Mouse (Mus musculus) bone marrow macrophage, adult 2 months (primary cell): ENCODE data around the gene Col24a1. TPM values are rescaled to one million over a fixed set of nuclear protein-coding genes. Genes with fewer than 3 reads are reported as not detected.

Experiments used
- H3K27ac ChIP-seq: 2 replicates; pipeline ENCODE4 v1.5.1; 2012; ENCODE audit warnings: low read depth, low read length; ENCODE audit not compliant: insufficient read depth
- H3K4me1 ChIP-seq: 2 replicates; pipeline ENCODE4 v1.6.1; 2012; ENCODE audit warnings: low read length; ENCODE audit not compliant: control insufficient read depth, insufficient read depth
- H3K4me3 ChIP-seq: 2 replicates; pipeline ENCODE4 v1.5.1; 2012; ENCODE audit warnings: mild to moderate bottlenecking, low read length, moderate library complexity; ENCODE audit not compliant: insufficient read depth
- CTCF ChIP-seq: IDR thresholded peaks from 2 replicates; pipeline ENCODE4 v1.5.1; 2012; ENCODE audit warnings: low read depth, mild to moderate bottlenecking, low read length, moderate library complexity
- POLR2A ChIP-seq: IDR thresholded peaks from 2 replicates; pipeline ENCODE4 v1.6.1; 2012; ENCODE audit warnings: mild to moderate bottlenecking, low read depth, low read length, borderline replicate concordance
- polyA plus RNA-seq: library from polyadenylated mRNA; stranded (reverse); fragments of >200 nt; gene quantifications from 2 replicates; pipeline ENCODE4 v1.2.4, GENCODE M21; 2012; ENCODE audit not compliant: missing spikeins, insufficient read depth, insufficient read length

Col24a1 gene
- polyA plus RNA-seq, 1 experiment, result not detected

DNA sequence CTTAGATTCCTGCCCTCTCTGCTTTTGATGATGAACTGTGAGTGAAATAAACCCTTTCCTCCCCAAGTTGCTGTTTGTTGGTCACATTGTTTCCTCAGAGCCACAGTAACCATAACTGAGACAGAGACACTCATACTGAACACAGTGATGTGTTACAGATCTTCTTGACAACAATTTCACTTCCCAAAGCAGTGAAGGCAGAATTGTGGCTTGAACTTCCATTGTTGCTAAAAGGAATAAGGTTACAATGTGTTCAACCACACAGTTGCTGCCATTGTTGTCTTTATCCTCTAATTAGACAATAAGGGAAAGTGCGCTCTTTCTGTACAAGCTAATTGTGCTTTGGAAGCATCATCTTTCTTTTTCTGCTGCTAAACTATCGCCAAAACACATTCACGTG is 61.7 kb downstream of the Col24a1 start:
- H3K4me1 ChIP-seq, result no peaks in the 10 kb centered on the region
- TF ChIP-seq CTCF (no peak), POLR2A (no peak)
- H3K27ac ChIP-seq, result no peak overlapping the region
- no peak overlapping the region for H3K4me3 ChIP-seq

DNA sequence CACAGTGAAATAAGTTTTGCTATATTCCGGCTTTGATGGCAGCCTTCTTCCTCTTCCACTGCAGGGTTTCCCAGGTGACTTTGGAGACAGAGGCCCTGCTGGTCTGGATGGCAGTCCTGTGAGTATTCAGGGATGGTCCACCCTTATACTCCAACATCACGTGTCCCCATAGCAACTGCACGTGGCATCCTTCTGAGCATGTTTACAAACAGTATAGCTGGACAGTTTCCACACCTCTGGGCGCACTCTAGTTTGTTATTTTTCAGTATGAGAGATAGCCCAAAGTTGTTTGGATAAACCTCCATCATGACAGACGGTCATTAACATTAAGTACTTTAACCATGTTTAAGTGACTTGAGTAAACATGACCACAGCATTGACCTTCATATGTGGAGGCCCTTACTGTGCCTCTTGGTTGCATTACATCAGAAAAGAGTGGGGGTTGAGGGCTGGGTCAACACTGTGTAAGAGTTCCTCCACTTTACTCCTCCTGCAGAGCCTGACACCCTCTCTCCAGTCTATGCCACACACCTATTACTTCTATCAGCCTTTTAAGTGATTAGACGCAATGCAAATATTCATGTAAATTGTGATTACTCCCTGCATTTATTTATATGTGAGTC is 64.7 kb downstream of the Col24a1 start:
- TF ChIP-seq POLR2A (no peak), CTCF (no peak)
- H3K4me3 ChIP-seq, result no peak overlapping the region

GRCm38 (mm10) chr3:145365227-145365626 is 73.0 kb downstream of the Col24a1 start:
- Histone ChIP-seq H3K27ac (no peak overlapping the region), H3K4me3 (no peak overlapping the region), H3K4me1 (no peaks in the 10 kb centered on the region)
- TF ChIP-seq POLR2A (no peak), CTCF (no peak)

More for the DNA sequence above, 64.7 kb downstream of the Col24a1 start:
- Histone ChIP-seq H3K4me1 (no peaks in the 10 kb centered on the region), H3K27ac (no peak overlapping the region)

DNA sequence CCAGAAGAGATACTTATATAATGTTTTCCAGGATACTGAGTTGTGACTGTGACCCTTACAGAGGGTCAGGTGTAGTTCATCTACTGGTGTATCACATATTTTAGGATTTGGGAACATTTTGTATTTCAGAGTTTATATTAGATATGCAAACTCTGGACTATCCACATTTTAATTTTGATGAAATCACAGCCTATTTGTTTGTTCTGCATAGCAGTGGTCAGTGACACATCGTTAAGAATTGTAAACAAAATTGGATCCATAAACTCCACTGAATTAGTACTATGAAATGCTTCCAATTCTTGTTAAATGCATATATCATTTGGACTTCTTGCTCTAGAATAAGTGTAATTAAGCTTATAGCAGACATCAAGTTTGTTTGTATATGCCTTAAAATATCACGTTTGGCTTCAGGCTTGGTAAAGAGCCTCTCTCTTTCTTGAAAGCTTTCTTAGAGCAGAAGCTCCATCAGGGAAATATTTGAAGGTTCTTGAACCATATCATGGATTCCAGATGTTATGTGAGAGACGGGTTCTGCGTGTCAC is 75.0 kb downstream of the Col24a1 start:
- Histone ChIP-seq H3K27ac (no peak overlapping the region), H3K4me1 (no peaks in the 10 kb centered on the region), H3K4me3 (no peak overlapping the region)
- no peak for TF ChIP-seq POLR2A
- TF ChIP-seq CTCF, result no peak

- Histone ChIP-seq H3K27ac (no peak overlapping the region), H3K4me3 (no peak overlapping the region), H3K4me1 (no peaks in the 10 kb centered on the region)
- no peak for TF ChIP-seq CTCF
- TF ChIP-seq POLR2A, result no peak
These were observed 84.0 kb downstream of the Col24a1 start for GRCm38 (mm10) chr3:145376298-145376697.

GRCm38 (mm10) chr3:145383095-145383494 is 90.8 kb downstream of the Col24a1 start:
- H3K27ac ChIP-seq, result no peak overlapping the region
- no peaks in the 10 kb centered on the region for H3K4me1 ChIP-seq
- H3K4me3 ChIP-seq, result no peak overlapping the region
- TF ChIP-seq POLR2A, result no peak
- TF ChIP-seq CTCF, result no peak

DNA sequence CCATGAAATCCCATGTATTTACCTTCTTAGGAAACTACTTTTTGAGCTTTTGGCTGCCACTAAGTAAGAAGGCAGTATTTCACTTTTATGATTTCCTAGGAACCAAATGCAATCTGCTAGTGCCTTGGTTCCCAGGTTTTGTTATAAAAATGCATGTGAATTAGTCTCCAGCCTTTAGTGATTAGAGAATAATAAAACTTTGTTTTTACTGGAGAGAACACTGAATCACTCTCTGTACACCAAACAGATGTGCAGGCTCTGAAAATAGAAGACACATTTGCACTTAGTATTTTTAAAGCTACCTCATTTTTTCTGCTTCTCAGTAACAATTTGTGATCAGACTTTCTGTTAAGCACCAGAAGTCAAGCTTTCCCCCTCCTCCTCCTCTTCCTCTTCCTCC is 94.2 kb downstream of the Col24a1 start:
- H3K27ac ChIP-seq, result no peak overlapping the region
- no peak overlapping the region for H3K4me3 ChIP-seq
- TF ChIP-seq POLR2A, result no peak
- no peaks in the 10 kb centered on the region for H3K4me1 ChIP-seq

- TF ChIP-seq CTCF (no peak), POLR2A (no peak)
- Histone ChIP-seq H3K4me1 (no peaks in the 10 kb centered on the region), H3K4me3 (no peak overlapping the region), H3K27ac (no peak overlapping the region)
These were observed 98.4 kb downstream of the Col24a1 start for GRCm38 (mm10) chr3:145390681-145391080.

DNA sequence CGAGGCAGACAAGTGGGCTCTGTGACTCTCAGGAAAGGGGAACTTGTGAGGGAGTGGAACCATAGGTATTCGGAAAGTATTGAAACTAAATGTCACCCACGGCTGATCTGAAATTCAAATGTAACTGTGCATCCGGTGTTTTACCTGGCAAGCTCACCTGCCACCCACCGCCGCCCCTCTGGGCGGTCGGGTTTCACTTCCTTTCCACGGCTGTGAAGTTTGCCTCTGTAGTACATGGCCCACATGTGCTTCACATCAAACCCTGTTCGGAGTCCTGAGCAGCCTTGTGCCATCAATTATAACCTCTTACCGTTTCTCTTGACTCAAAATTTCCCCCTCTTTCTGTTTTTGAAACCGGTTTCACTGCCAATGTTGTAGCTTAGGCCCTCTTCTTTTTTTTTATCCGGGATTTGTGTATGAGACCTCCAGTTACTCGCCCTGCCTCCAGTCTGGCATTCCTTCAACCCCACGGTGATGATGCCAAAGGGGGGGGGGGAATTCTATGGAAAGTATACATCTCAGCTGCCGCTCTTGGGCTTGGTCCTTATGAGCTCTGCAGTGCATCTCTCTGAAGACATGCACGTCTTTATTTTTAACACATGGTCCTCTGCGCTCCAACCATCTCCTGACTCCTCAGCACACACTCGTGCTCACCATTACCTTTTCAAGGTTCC is 99.9 kb downstream of the Col24a1 start:
- no peak overlapping the region for H3K27ac ChIP-seq
- no peaks in the 10 kb centered on the region for H3K4me1 ChIP-seq
- TF ChIP-seq CTCF (no peak), POLR2A (no peak)
- no peak overlapping the region for H3K4me3 ChIP-seq

DNA sequence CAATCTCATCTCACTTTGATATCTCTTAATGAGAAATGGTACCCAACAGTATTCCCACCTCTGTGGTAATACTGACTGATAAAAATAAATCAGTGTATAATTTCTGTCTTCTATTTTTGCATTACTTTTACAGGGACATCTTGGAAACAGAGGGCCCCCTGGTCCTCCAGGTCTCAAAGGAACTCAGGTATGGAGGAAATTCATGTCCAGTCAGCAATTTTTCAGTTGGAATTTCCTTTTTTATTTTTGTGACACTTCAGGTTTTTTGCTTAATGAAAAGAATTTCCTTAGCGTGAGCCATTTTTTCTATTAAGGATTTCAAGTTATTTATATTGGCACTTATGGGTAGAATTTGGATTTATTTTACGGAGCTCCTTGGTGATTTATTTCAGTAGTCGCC is 106.9 kb downstream of the Col24a1 start:
- TF ChIP-seq CTCF (no peak), POLR2A (no peak)
- Histone ChIP-seq H3K4me3 (no peak overlapping the region), H3K27ac (no peak overlapping the region), H3K4me1 (no peaks in the 10 kb centered on the region)

- no peaks in the 10 kb centered on the region for H3K4me1 ChIP-seq
- no peak for TF ChIP-seq CTCF
- no peak for TF ChIP-seq POLR2A
These were observed 110.0 kb downstream of the Col24a1 start for GRCm38 (mm10) chr3:145402257-145402656.

More at GRCm38 (mm10) chr3:145402257-145402656, 110.0 kb downstream of the Col24a1 start:
- Histone ChIP-seq H3K27ac (no peak overlapping the region), H3K4me3 (no peak overlapping the region)
